Mouse (Mus musculus): ENCODE measurements around the gene Zfp664. TPM values are rescaled to one million over a fixed set of nuclear protein-coding genes. Genes with fewer than 3 reads are reported as not detected.

Gene Zfp664
- 69.2 and 71.4 TPM in 2 replicates for polyA plus RNA-seq (2012; rRNA removed)

- DNase-seq (ENCODE audit: extremely low spot score in 1 of 2, low spot score in 1 of 2): peak; percentile 92 to 98
These were observed at the start of gene Zfp664, which contains the start of gene Ccdc92 for GRCm38 (mm10) chr5:124862013-124862866. Gene Zfp664 (plus strand): TSS chr5:124862691. Gene Ccdc92 (minus strand): TSS chr5:124862424.

GRCm38 (mm10) chr5:124814797-124815196 is 47.7 kb upstream of the Zfp664 start:
- no peak for DNase-seq (ENCODE audit: extremely low spot score in 1 of 2, low spot score in 1 of 2)

- no peak for DNase-seq (ENCODE audit: extremely low spot score in 1 of 2, low spot score in 1 of 2)
These were observed 45.4 kb upstream of the Zfp664 start for GRCm38 (mm10) chr5:124817050-124817449.

- no peak for DNase-seq (ENCODE audit: extremely low spot score in 1 of 2, low spot score in 1 of 2)
These were observed 40.2 kb upstream of the Zfp664 start for GRCm38 (mm10) chr5:124822128-124822894.

- DNase-seq (ENCODE audit: extremely low spot score in 1 of 2, low spot score in 1 of 2): no peak
These were observed 32.2 kb upstream of the Zfp664 start for GRCm38 (mm10) chr5:124830331-124830730.

- DNase-seq (ENCODE audit: extremely low spot score in 1 of 2, low spot score in 1 of 2): peak in 1 of 2 experiments; percentile 23
These were observed 27.3 kb upstream of the Zfp664 start for GRCm38 (mm10) chr5:124835218-124835617.

GRCm38 (mm10) chr5:124836075-124836474 is 26.4 kb upstream of the Zfp664 start:
- peak in 1 of 2 experiments; percentile 20 for DNase-seq (ENCODE audit: extremely low spot score in 1 of 2, low spot score in 1 of 2)

- DNase-seq (ENCODE audit: extremely low spot score in 1 of 2, low spot score in 1 of 2): peak; percentile 46 to 71
These were observed 25.9 kb upstream of the Zfp664 start for GRCm38 (mm10) chr5:124836621-124837020.

- DNase-seq (ENCODE audit: extremely low spot score in 1 of 2, low spot score in 1 of 2): no peak
These were observed 22.3 kb upstream of the Zfp664 start for GRCm38 (mm10) chr5:124840202-124840601.

- no peak for DNase-seq (ENCODE audit: extremely low spot score in 1 of 2, low spot score in 1 of 2)
These were observed 21.8 kb upstream of the Zfp664 start for GRCm38 (mm10) chr5:124840669-124841068.

GRCm38 (mm10) chr5:124843386-124843785 is 19.1 kb upstream of the Zfp664 start:
- no peak for DNase-seq (ENCODE audit: extremely low spot score in 1 of 2, low spot score in 1 of 2)

- no peak for DNase-seq (ENCODE audit: extremely low spot score in 1 of 2, low spot score in 1 of 2)
These were observed 17.6 kb upstream of the Zfp664 start for GRCm38 (mm10) chr5:124844929-124845328.

- no peak for DNase-seq (ENCODE audit: extremely low spot score in 1 of 2, low spot score in 1 of 2)
These were observed 15.5 kb upstream of the Zfp664 start for GRCm38 (mm10) chr5:124847014-124847413.

- no peak for DNase-seq (ENCODE audit: extremely low spot score in 1 of 2, low spot score in 1 of 2)
These were observed 13.5 kb upstream of the Zfp664 start for GRCm38 (mm10) chr5:124848994-124849393.

GRCm38 (mm10) chr5:124851572-124851971 is 10.9 kb upstream of the Zfp664 start:
- DNase-seq (ENCODE audit: extremely low spot score in 1 of 2, low spot score in 1 of 2): no peak

GRCm38 (mm10) chr5:124852294-124852693 is 10.2 kb upstream of the Zfp664 start:
- no peak for DNase-seq (ENCODE audit: extremely low spot score in 1 of 2, low spot score in 1 of 2)

GRCm38 (mm10) chr5:124853079-124853478 is 9.4 kb upstream of the Zfp664 start:
- no peak for DNase-seq (ENCODE audit: extremely low spot score in 1 of 2, low spot score in 1 of 2)

GRCm38 (mm10) chr5:124854202-124854601 is 8.3 kb upstream of the Zfp664 start:
- DNase-seq (ENCODE audit: extremely low spot score in 1 of 2, low spot score in 1 of 2): no peak

GRCm38 (mm10) chr5:124860013-124860412 is 2.5 kb upstream of the Zfp664 start:
- no peak for DNase-seq (ENCODE audit: extremely low spot score in 1 of 2, low spot score in 1 of 2)

GRCm38 (mm10) chr5:124861463-124861862 is 1.0 kb upstream of the Zfp664 start:
- peak in 1 of 2 experiments; percentile 25 for DNase-seq (ENCODE audit: extremely low spot score in 1 of 2, low spot score in 1 of 2)

Measured in frontal cortex, adult 2 months (tissue).